Mouse (Mus musculus) right cerebral cortex, adult 18-20 months (tissue): ENCODE results near the gene Ppp1r3d.

Experiments
- DNase-seq: peaks from one replicate; pipeline ENCODE4 v3.0.0; 2022; ENCODE audit warnings: mixed read lengths

The Ppp1r3d gene

DNA sequence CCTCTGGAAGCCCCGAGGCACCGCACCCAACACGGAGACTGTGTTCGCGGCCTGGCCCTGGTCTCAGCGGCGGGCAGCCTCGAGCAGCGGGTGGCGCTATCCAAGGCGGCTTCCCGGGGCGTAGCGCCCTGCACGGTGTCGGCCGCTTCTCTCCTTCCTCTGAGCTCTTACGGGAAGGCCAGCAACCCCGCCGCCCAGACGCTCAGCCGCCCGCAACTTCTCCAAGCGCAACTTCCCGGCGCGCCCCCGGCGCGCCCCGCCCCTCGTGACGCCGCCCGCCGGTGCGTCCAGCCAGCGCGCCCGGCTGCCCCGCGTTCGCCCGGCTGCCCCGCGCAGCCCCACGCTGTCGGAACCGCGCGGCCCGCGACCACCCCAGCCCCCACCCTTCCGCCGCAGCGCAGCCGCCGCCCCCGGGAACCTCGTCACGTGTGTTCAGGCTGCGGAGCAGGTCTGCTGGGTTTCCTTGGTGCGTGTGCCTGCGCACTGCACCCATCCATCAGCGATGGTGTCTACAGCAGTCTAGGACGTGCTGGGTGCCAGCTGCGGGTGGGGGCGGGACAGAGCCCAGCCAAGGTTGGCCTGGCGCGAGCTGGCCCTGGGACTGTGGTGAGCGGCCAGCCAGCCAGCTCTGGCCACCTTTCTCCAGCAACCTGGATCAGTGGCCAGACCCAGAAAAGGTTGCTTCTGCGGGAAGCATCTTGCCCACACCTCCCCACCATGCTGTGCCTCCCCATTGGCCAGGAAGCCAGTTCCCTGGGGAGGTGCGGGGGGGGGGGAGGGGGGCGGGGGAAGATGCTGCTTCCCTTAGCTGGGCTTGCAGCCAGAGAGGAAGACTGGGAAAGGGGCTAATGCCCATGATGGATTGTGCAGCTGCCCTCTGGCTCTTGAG lies at the start of gene Ppp1r3d, which contains the start of gene Fam217b:
Gene Ppp1r3d (minus strand): TSS at position 212 of the 889 bp plus-strand sequence.
Gene Fam217b (plus strand): TSS at position 264 of the 889 bp plus-strand sequence.
- DNase-seq = peak; percentile 69

DNA sequence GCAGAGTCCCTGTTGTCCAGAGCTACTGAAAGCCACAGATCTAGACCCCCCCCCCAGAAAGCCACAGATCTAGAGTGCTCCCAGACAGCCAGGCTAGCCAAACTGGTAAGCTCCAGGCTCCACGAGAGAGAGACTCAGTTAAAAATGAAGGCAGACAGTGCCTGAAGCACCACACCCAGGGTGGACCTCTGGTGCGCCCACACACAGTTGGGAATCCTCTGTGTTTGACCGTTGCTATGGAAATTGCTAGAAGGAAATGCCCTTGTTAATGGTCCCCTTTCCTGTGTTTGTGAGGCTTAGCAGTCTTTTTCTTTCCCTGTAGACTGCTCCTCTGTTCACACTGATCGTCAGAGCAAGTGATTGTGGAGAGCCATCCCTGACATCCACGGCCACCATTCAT lies 46.1 kb upstream of the Ppp1r3d start:
- DNase-seq = no peak

DNA sequence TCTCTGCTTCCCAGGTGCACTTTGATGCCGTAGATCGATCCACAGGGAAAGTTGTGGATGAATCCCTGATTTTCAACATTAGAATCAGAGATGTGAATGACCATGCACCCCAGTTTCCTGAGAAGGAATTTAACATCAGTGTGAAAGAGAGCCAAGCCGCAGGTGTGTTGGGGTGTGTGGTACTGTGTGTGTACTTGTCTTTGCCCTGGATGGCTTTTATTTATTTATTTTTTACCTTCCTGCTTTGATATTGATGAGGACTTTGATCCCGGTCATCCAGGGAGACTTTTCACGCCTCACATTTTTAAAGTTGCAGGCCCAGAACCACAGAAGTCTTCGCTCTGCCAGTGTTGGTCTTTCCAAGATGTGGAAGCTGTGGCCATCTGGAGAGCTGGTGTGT lies 43.1 kb upstream of the Ppp1r3d start:
- no peak for DNase-seq

DNA sequence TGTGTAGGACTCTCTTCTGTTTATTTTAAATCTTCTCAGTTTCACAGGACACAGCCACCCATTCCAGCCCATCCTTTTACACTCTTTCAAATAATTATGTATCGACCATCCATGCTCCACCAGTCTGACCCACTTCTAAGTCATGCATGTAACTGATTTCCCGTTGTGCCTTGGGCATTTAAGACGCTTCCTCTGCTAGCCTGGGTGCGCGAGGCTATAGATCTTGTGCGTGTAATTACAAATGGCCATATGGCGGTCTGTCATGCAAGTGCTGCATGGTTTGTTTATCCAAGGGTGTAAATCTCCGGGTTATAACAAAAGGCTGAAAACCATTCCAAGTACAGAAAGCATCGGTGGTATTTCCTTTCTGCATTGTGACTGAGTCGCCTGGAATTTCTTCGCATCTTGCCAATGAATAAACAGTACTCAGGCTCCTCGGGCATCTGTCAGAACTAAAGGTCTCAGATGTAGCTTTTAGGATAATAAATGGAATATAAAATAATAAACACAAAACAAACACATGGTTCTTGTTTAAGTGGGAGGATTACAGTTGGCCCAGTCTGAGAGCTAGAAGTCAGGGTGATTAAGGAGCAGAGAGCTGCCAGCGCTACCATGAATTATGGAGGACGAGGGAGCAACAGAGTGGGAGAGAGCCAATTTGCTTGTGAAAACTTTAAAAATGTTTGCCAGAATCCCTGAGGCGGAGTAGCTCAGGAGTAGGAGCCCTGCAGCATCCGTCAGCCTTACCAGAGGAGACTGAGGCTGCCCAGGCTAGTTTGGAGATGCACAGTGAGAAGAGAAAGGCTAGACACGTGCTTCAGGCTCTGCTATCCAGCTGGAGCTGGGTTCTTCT lies 40.6 kb upstream of the Ppp1r3d start:
- no peak for DNase-seq

DNA sequence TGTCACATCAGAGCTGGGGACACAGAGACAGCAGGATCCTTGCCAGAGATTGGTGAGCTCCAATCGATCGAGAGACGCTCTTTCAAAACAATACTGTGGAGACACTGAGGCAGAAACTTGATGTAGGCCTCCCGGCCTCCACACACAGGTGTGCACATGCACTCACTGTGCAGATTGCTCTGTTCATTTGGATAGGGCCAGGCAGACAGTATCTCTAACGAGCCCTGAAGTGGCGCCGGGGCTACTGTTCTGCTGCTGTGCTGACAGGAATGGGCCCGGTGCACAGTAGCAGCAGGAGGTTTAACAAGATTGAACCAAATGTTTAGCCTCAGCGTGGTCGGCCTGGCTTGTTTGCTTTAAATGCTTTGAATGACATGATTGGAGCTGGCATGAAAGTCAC lies 36.7 kb upstream of the Ppp1r3d start:
- no peak for DNase-seq

DNA sequence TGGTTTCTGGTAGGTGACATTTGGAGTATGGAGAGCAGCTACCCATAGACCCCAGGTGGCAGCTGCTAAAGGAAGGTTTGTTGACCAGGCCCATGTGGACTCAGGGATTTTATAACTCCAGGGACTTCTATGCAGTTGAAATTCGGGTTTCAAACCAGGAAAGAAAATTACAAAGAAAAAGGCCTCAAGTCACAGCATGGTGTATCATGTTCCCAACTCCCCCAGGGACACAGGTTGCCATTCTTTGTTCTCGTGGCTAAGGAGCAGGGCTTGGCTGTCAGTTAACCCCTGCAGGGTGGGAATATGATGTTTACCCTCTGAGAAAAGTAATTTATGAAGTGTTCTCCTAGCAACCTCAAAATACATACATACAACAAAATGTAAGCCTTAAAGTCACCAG lies 36.0 kb upstream of the Ppp1r3d start:
- no peak for DNase-seq

DNA sequence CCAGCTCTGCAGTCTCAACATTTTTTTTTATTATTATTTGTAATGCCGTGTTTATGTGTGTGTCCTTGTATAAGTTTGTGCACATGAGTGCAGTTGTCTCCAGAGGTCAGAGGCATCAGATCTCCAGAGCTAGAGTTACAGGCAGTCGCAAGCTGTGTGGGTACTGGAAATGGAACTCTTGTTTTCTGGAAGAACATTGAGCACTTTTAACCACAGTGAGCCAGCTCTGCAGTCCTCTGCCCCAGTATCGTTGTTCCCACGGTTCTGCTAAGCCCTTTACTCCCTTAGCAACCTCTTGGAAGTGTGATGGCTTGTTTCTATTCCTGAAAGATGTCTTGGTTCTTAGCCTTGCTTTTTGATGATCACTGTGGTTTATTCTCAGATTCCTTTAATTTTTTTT lies 35.1 kb upstream of the Ppp1r3d start:
- DNase-seq = no peak

DNA sequence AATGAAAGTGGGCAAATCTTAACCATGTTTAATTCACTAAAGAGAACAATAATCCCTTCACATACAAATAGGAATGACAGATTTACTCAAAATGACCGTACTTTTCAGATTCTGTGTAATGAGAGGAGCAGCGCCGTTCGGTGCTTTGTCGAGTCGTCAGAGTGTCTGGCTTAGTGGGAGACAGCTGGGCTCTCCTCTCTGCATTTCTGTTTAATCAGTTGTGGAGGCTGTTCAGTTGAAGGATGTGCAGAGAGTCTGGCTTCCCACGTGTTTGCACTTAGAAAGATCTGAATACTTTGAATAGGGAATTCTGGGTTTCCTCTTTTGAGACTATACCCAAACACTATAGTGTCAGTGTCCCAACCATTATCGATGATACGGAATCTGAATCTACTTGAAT lies 23.0 kb upstream of the Ppp1r3d start:
- DNase-seq = no peak

DNA sequence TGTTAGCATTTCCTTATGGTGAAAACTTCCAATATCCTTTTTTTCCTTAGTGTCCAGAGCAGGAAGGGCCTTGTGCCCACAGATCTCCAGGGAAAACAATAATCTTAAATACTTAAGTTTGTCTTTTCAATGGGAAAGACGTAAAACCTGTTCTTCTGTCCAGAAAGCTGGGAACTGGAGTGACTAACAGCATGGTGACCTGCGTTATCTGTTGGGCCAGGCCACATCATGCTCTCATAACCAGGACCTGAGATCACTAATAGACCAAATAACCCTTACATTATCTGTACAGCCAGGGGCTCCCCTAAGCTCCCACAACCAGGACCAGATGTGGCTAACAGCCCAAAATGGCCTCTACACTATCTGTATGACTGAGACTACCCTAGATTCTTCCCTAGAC lies 19.6 kb upstream of the Ppp1r3d start:
- DNase-seq = no peak

DNA sequence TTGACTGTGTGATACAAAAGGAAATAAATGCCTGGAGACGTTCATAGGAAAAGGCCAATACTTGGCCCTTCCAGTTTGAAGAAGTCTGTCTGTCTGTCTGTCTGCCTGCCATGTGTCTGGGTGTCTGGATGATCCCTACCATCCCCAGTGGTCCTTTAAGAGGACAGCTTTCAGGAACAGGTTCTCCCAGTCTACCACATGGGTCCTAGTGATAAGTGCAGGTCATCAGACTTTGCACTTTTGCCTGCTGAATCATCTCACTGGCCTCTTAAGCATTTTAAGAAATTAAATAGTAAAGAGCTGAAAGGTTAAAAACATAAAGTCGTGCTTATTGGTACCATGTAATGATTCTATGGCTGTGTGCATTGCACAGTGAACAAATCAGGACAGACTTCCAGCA lies 19.2 kb upstream of the Ppp1r3d start:
- no peak for DNase-seq

DNA sequence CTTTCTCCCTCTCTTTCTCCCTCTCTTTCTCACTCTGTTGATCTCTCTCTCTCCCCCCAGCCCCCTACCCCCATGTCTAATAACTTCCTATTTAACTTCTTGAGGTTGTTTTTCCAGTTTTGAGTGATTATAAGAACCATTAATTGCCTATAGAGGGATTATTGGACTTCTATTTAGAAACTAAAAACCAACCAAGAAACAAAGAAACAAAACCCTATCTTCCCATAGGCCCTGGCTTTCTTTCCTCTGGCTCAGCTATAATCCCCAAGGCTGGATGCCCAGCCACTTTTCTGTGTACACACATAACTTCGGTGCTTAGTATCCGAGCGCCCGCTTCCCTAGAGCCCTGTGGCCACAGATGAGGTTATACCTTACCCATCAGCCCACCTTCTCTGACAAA lies 16.0 kb upstream of the Ppp1r3d start, which contains the start of gene Cdh26:
Gene Cdh26 (plus strand): TSS at position 301 of the 400 bp plus-strand sequence.
- DNase-seq = no peak

DNA sequence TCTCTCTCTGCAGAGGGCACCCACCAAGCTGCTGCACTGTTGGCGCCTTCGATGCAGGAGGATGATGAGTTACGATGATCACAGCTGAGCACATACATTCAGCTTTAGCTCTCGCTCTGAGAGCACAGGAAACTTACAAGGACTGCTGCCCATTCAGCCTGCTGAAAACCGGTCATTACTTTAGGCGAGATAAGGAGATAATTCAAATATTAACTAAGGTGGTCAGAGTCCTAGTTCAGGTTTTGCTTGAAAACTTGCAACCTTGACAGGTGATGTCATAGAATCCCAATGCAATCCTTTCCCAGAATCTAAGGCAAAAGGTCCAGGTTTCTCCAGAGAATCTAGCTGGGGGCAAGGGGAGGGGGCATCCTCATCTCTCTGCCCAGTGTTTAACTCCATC lies 15.2 kb upstream of the Ppp1r3d start:
- DNase-seq = no peak

DNA sequence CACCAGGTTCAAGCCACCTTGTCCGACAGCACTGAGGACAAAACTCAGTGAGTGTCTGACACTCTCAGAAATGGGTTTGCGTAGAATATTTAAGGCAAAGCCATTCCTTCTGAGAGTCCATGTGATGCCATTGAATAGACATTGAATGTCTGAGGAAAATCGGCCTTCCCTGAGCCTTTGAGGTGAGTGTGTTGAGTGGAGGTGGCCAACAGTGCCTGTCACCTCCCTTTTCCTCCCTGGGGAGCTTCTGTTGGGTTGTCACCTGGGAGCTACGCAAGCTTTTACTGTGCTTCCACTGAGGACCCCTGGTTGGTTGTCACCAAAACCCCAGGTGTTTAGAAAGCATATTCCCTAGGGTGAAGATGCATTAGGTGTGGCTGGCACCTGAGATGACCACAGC lies 14.4 kb upstream of the Ppp1r3d start:
- no peak for DNase-seq

DNA sequence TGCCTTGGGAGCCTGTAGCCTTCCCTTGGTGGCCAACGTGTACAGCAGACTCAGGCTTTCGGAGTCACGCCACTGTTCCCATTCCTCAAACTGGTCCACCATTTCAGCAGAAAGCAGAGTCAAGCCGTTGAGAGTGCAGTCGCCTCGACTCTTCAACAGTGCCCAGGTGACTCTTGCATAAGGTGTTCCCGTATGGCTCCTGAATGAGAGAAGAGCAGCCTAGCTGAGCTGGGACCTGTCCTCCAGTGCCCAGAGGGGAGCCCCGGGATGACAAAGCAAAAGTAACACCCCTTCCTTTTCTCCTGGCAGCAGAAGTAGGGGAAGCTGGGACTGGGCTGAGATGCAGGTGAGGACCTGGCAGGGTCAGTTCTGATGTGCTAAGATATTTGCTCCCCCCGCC lies 13.9 kb upstream of the Ppp1r3d start:
- DNase-seq = no peak

DNA sequence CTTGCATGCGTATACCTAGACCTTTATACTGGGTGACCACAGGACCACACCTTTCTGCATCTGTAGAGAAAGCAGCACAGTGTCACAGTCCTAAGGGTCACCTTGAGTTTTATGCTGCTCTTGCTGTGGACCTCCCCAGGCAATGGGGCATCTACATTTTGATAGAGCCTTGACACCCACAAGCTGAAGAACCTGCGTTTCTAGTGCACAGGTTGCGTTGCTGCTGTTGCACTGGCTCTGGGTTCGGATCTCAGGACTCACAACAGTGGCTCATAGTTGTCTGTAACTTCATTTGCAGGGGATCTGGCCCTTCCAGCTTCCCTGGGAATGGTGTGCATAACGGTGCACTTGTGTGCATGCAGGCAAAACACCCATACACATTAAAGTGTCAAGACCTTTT lies 12.9 kb upstream of the Ppp1r3d start:
- no peak for DNase-seq

DNA sequence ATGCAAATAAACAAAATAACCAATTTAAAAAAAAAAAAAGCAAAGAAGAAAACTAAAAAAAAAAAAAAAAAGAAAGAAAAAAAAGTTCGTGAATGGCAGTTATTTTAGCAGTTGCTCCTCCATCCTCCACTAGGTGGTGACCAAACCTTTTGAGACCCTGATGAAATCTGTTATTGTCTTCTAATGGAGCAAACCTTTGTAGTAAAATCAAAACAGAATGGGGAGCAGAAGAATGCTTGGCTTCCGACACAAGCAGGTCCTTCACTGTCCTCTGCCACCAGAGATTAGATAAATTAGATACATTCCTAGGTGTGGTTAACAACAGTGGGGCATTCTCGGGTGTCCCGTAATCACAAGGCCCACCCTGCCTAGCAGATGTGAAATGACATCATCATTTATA lies 12.0 kb upstream of the Ppp1r3d start:
- DNase-seq = peak; percentile 14

DNA sequence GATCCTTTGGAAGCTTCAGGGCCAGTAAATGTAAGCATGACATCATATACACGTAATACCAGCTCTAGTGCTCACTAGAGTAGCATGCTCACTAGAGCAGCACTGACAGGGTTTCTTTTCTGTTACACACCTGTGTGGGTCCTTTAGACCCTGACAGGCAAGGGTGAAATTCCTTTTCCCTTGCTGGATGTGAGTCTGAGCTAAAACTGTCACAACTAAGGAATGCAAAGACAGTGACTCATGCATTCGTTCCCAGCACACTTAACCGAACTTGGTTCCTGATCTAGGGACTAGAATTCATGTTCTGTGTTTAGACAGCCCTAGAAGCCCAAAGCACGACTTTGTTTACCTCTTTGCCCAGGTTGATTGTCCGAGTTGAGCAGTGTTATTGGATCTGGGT lies 9.0 kb upstream of the Ppp1r3d start:
- DNase-seq = peak; percentile 0

DNA sequence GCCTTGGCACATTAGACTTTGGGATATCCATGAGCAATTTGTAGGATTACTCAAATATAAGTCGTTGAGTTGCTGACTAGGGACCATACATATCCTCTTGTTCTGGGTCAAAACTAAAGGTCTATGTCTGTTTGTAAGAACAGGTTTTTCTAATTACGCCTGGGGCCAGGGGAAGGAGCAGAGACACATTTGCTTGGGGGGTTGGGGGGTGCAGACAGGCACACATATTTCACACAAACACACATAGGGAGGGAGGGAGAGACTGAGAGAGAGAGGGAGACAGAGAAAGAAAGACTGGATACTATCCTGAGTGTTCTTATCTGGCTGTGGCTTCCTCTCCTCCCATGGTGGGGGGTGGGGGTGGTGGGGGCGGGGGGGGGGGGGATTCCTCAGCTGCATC lies 7.9 kb upstream of the Ppp1r3d start:
- peak; percentile 0 for DNase-seq

DNA sequence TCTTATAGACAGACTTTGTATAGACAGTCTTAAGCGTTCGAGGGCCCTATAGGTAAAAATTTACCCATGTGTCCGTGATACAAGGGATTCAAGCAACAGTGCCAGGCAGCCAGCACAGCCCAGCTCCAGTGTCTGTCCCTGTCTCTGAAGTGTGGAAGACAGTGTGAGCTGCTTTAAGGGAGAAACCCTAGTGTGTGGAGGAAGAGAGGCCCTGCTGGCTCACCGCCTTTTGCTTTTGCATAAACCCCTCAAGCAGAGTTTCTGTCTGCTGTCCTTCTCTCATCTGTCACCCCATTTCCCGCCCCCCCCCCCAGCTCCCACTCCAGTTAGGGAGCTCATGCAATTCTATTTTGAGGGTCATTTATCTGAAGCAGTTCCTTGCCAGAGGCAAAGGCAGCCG lies 7.3 kb upstream of the Ppp1r3d start:
- DNase-seq = peak; percentile 11

DNA sequence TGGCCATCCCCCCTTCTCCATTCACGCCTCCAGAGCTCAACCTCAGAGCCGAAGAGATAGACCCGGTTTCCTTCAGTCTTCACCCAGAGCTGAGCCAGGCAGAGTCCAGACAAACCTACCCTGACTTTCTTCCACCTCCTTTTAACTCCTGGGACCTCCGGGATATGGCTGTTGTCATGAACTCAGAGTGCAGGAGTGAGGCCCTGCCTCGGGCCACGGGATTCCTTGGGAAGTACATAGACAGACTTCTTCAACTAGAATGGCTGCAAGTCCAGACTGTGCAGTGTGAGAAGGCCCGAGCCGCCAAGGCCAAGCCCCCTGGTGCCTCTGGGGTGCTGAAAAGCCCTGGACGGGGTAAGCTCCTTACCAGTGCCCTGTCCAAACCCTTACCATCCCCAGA lies 6.3 kb upstream of the Ppp1r3d start:
- DNase-seq = peak; percentile 0

DNA sequence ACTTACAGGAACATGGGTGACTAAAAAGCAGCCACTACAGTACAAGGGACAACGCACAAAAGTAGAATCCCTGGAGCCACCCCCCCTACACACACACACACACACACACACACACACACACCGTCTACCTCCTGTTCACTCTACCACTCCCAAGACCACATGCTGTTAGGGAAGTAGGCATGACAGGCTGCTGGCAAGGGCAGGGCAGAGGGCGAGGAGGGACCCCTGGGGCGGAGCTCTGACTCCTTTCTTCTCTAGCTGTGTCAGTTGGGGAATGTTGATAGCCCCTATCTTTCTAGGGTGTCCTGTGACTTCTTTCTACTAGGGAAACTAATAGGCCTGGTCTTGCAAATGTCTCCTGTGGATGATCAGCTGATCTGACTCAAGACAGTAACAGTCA lies 2.7 kb upstream of the Ppp1r3d start:
- peak; percentile 3 for DNase-seq

DNA sequence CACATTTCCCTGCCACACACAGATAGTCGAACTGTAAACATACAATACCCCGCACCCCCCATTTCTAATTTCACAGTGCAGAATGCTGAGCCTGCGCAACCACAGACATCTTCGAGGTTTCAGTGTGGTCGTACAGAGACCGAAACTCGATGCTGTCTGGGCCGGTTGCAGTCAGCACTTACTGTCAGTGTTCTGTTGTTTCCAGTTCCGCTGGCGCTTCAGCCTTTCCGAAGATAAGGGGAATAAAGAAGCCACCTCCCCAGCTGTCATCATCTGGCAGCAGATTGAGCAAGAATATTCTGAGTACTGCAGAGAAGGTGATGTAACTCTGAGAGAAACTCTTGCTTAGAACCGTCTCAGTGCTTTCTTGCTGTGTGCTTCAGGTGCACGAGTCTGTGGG lies 2.2 kb upstream of the Ppp1r3d start:
- DNase-seq = no peak

DNA sequence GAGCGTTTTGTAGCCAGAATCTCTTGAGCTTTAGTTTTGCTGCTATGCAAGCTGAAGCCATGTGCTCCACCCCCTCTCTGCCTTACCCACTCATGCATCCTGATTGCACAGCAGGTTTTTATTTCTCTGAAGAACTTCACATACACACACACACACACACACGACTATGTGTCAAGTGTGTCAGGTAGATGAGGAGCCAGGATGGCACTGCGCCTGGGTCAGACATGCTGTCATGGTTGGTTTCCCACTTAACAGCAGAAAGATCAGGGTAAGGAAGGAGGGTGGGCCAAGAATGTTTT lies 827 bp upstream of the Ppp1r3d start:
- peak; percentile 24 for DNase-seq
